Mouse (Mus musculus) gastrocnemius, postnatal 25 days (tissue): Measurements from ENCODE around the gene Doc2a. TPM values are rescaled to one million over a fixed set of nuclear protein-coding genes. Genes with fewer than 3 reads are reported as not detected.
A peak's percentile ranks its signal among the peaks of the same experiment; 100 is the strongest.
"Not testable (repeated sequence)": the region's sequence is repeated elsewhere in the genome, so short reads cannot be mapped to it uniquely, and the experiment has no call there.

ENCODE experiments used
- DNase-seq: peaks from one replicate; pipeline ENCODE4 v3.0.0; 2022
- total RNA-seq, 2 experiments: library from RNA; stranded (reverse); gene quantifications; 1 replicate in 1 of 2; 2 replicates in 1 of 2; pipeline ENCODE4 v1.2.3; 2021

Gene Doc2a
- total RNA-seq, 2 experiments from 2014 or later, result not detected

GRCm38 (mm10) chr7:126869780-126870519 is 22.7 kb downstream of the Doc2a start:
- no peak for DNase-seq

- no peak for DNase-seq
Observed at GRCm38 (mm10) chr7:126870520-126870891, 23.3 kb downstream of the Doc2a start.

- DNase-seq, result no peak
Observed at GRCm38 (mm10) chr7:126877239-126877638, 30.0 kb downstream of the Doc2a start.

GRCm38 (mm10) chr7:126881040-126881439 is 33.8 kb downstream of the Doc2a start:
- DNase-seq, result no peak

- DNase-seq, result peak; percentile 37
Observed at GRCm38 (mm10) chr7:126883731-126884181, 36.5 kb downstream of the Doc2a start.

GRCm38 (mm10) chr7:126884286-126885164 is 37.3 kb downstream of the Doc2a start, which contains the start of gene Taok2:
Gene Taok2 (minus strand): TSS chr7:126884703.
- DNase-seq, result peak; percentile 98

- no peak for DNase-seq
Observed at GRCm38 (mm10) chr7:126887281-126887680, 40.1 kb downstream of the Doc2a start.

GRCm38 (mm10) chr7:126888852-126889251 is 41.6 kb downstream of the Doc2a start:
- no peak for DNase-seq

GRCm38 (mm10) chr7:126896912-126897311 is 49.7 kb downstream of the Doc2a start:
- no peak for DNase-seq

GRCm38 (mm10) chr7:126897390-126898101 is 50.3 kb downstream of the Doc2a start:
- no peak for DNase-seq

- peak; percentile 96 for DNase-seq
Observed at GRCm38 (mm10) chr7:126898102-126898990, 51.1 kb downstream of the Doc2a start.

- DNase-seq, result not testable (repeated sequence)
Observed at GRCm38 (mm10) chr7:126899781-126900180, 52.6 kb downstream of the Doc2a start.

Other genes starting within 250 kb of the Doc2a start
- 10 to 100 TPM; 10.6 to 14.2 TPM for gene Nupr1, start 216.6 kb upstream of the Doc2a start, total RNA-seq
- gene Sgf29, start 198.1 kb upstream of the Doc2a start, total RNA-seq, result 10 to 100 TPM; 24.0 to 25.1 TPM
- 10 to 100 TPM; 12.3 to 22.9 TPM for gene Sult1a1, start 171.0 kb upstream of the Doc2a start, total RNA-seq
- gene Bola2, start 152.0 kb upstream of the Doc2a start, total RNA-seq, result 10 to 100 TPM; 33.1 to 37.0 TPM
- 1 to 10 TPM; 2.7 to 3.3 TPM for gene Slx1b, start 151.6 kb upstream of the Doc2a start, total RNA-seq
- 1 to 10 TPM; 2.1 to 3.3 TPM for gene Coro1a, start 139.6 kb upstream of the Doc2a start, total RNA-seq
- 10 to 100 TPM; 21.4 to 23.8 TPM for gene Mapk3, start 87.8 kb upstream of the Doc2a start, total RNA-seq
- 1 to 10 TPM in 1 of 2 experiments, under 1 TPM in 1; 0.49 to 1.6 TPM for gene Gdpd3, start 81.1 kb upstream of the Doc2a start, total RNA-seq
- 10 to 100 TPM; 63.8 to 69.0 TPM for gene Ypel3, start 70.5 kb upstream of the Doc2a start, total RNA-seq
- under 1 TPM; 0.20 to 0.62 TPM for gene Tbx6, start 65.9 kb upstream of the Doc2a start, total RNA-seq
- 10 to 100 TPM; 21.7 to 26.8 TPM for gene Ppp4c, start 54.9 kb upstream of the Doc2a start, total RNA-seq
- gene Fam57b, start 49.7 kb upstream of the Doc2a start, total RNA-seq, result 10 to 100 TPM; 50.5 to 55.3 TPM
- gene 4930451I11Rik, start 15.8 kb upstream of the Doc2a start, total RNA-seq, result not detected
- gene Hirip3, start 14.6 kb downstream of the Doc2a start, total RNA-seq, result 1 to 10 TPM; 4.2 to 5.0 TPM
- gene Ino80e, start 15.0 kb downstream of the Doc2a start, total RNA-seq, result 10 to 100 TPM; 11.2 to 11.8 TPM
- 10 to 100 TPM; 20.3 to 26.4 TPM for gene Taok2, start 37.3 kb downstream of the Doc2a start, total RNA-seq
- 1 to 10 TPM; 8.2 to 9.1 TPM for gene Tmem219, start 75.5 kb downstream of the Doc2a start, total RNA-seq
- 1 to 10 TPM; 1.8 to 2.2 TPM for gene Kctd13, start 81.5 kb downstream of the Doc2a start, total RNA-seq
- gene Asphd1, start 102.2 kb downstream of the Doc2a start, total RNA-seq, result not detected
- 1 to 10 TPM; 1.6 to 1.7 TPM for gene Sez6l2, start 103.1 kb downstream of the Doc2a start, total RNA-seq
- gene Cdipt, start 128.5 kb downstream of the Doc2a start, total RNA-seq, result 10 to 100 TPM; 30.5 to 31.2 TPM
- not detected for gene Cdiptos, start 128.7 kb downstream of the Doc2a start, total RNA-seq
- 10 to 100 TPM; 20.4 to 23.3 TPM for gene Mvp, start 167.2 kb downstream of the Doc2a start, total RNA-seq
- gene Pagr1b, start 169.1 kb downstream of the Doc2a start, total RNA-seq, result not detected
- 1 to 10 TPM; 2.4 to 8.7 TPM for gene Pagr1a, start 169.9 kb downstream of the Doc2a start, total RNA-seq
- gene Gm42742, start 173.7 kb downstream of the Doc2a start, total RNA-seq, result 10 to 100 TPM; 15.9 to 17.5 TPM
- gene Prrt2, start 173.8 kb downstream of the Doc2a start, total RNA-seq, result under 1 TPM; 0.77 to 0.86 TPM
- 10 to 100 TPM; 64.0 to 66.1 TPM for gene Maz, start 179.6 kb downstream of the Doc2a start, total RNA-seq
- gene Kif22, start 195.1 kb downstream of the Doc2a start, total RNA-seq, result 1 to 10 TPM; 1.8 to 2.3 TPM
- not detected for gene Zg16, start 239.9 kb downstream of the Doc2a start, total RNA-seq
- under 1 TPM; 0.59 to 0.91 TPM for gene AI467606, start 243.9 kb downstream of the Doc2a start, total RNA-seq